Mouse (Mus musculus) adrenal gland (tissue): Measurements from ENCODE around the gene Mbl2.

Source experiments
- microRNA-seq, 2 experiments: library from miRNA; unstranded; fragments of <30 nt; microRNA quantifications; one replicate each; pipeline ENCODE4; 2019

Mbl2 gene

Small RNAs within 50 kb of the gene (microRNA-seq; reads per million reads assigned to microRNA genes)
- gene Gm24108: 0 reads per million in 2 experiments
